Mouse (Mus musculus): ENCODE data around the gene Anks1. TPM values are rescaled to one million over a fixed set of nuclear protein-coding genes. Genes with fewer than 3 reads are reported as not detected.

Gene Anks1
- polyA plus RNA-seq, 1 experiment from 2014 or later: 55.8 TPM

- H3K36me3 ChIP-seq (ENCODE audit: control insufficient read depth, insufficient read depth, low read length): no peaks in the 10 kb centered on the region
- H3K9me3 ChIP-seq (ENCODE audit: control insufficient read depth, low read length): no peaks in the 10 kb centered on the region
- WGBS: 42% methylated on average over 11 of the region's 11 CpGs
- H3K4me3 ChIP-seq (ENCODE audit: low read depth, low read length): no peak overlapping the region
- H3K27me3 ChIP-seq (ENCODE audit: control insufficient read depth, insufficient read depth, low read length): no peaks in the 10 kb centered on the region
- H3K27ac ChIP-seq (ENCODE audit: low read depth, low read length): peak overlapping the region; percentile 62
- no peak overlapping the region for H3K4me2 ChIP-seq (ENCODE audit: low read depth, low read length)
- H3K4me1 ChIP-seq (ENCODE audit: control insufficient read depth, insufficient read depth, low read length): peaks cover 14% of the 10 kb centered on the region; the same call in 1 of the 2 replicates
- peak; percentile 74 for ATAC-seq (ENCODE audit: low read depth)
- H3K9ac ChIP-seq (replicated peaks; ENCODE audit: low read depth, low read length): no peak overlapping the region
These were observed 13.1 kb downstream of the Anks1 start for GRCm38 (mm10) chr17:27922174-27922712.

- Histone ChIP-seq H3K36me3 (ENCODE audit: control insufficient read depth, insufficient read depth, low read length) (no peaks in the 10 kb centered on the region), H3K4me1 (ENCODE audit: control insufficient read depth, insufficient read depth, low read length) (peaks cover 14% of the 10 kb centered on the region; the same call in 1 of the 2 replicates), H3K4me3 (ENCODE audit: low read depth, low read length) (no peak overlapping the region), H3K27ac (ENCODE audit: low read depth, low read length) (no peak overlapping the region), H3K9ac (replicated peaks; ENCODE audit: low read depth, low read length) (no peak overlapping the region), H3K27me3 (ENCODE audit: control insufficient read depth, insufficient read depth, low read length) (no peaks in the 10 kb centered on the region), H3K4me2 (ENCODE audit: low read depth, low read length) (no peak overlapping the region), H3K9me3 (ENCODE audit: control insufficient read depth, low read length) (no peaks in the 10 kb centered on the region)
- no peak for ATAC-seq (ENCODE audit: low read depth)
- 92% methylated on average over 4 of the region's 4 CpGs for WGBS
These were observed 15.9 kb downstream of the Anks1 start for GRCm38 (mm10) chr17:27925054-27925453.

- H3K4me3 ChIP-seq (ENCODE audit: low read depth, low read length): no peak overlapping the region
- no peaks in the 10 kb centered on the region for H3K36me3 ChIP-seq (ENCODE audit: control insufficient read depth, insufficient read depth, low read length)
- peaks cover 14% of the 10 kb centered on the region; the same call in 1 of the 2 replicates for H3K4me1 ChIP-seq (ENCODE audit: control insufficient read depth, insufficient read depth, low read length)
- 79% methylated on average over 7 of the region's 7 CpGs for WGBS
- H3K27me3 ChIP-seq (ENCODE audit: control insufficient read depth, insufficient read depth, low read length): no peaks in the 10 kb centered on the region
- no peak for ATAC-seq (ENCODE audit: low read depth)
- H3K9ac ChIP-seq (replicated peaks; ENCODE audit: low read depth, low read length): no peak overlapping the region
- no peak overlapping the region for H3K27ac ChIP-seq (ENCODE audit: low read depth, low read length)
- no peak overlapping the region for H3K4me2 ChIP-seq (ENCODE audit: low read depth, low read length)
- no peaks in the 10 kb centered on the region for H3K9me3 ChIP-seq (ENCODE audit: control insufficient read depth, low read length)
These were observed 16.4 kb downstream of the Anks1 start for GRCm38 (mm10) chr17:27925504-27925903.

- ATAC-seq (ENCODE audit: low read depth): no peak
- no peak overlapping the region for H3K4me3 ChIP-seq (ENCODE audit: low read depth, low read length)
- no peaks in the 10 kb centered on the region for H3K9me3 ChIP-seq (ENCODE audit: control insufficient read depth, low read length)
- no peaks in the 10 kb centered on the region for H3K27me3 ChIP-seq (ENCODE audit: control insufficient read depth, insufficient read depth, low read length)
- H3K36me3 ChIP-seq (ENCODE audit: control insufficient read depth, insufficient read depth, low read length): no peaks in the 10 kb centered on the region
- no peaks in the 10 kb centered on the region for H3K4me1 ChIP-seq (ENCODE audit: control insufficient read depth, insufficient read depth, low read length)
- no peak overlapping the region for H3K27ac ChIP-seq (ENCODE audit: low read depth, low read length)
- 92% methylated on average over 5 of the region's 5 CpGs for WGBS
- no peak overlapping the region for H3K9ac ChIP-seq (replicated peaks; ENCODE audit: low read depth, low read length)
- no peak overlapping the region for H3K4me2 ChIP-seq (ENCODE audit: low read depth, low read length)
These were observed 21.2 kb downstream of the Anks1 start for GRCm38 (mm10) chr17:27930291-27930690.

GRCm38 (mm10) chr17:27931826-27932225 lies 22.7 kb downstream of the Anks1 start:
- Histone ChIP-seq H3K27ac (ENCODE audit: low read depth, low read length) (no peak overlapping the region), H3K4me3 (ENCODE audit: low read depth, low read length) (no peak overlapping the region), H3K9me3 (ENCODE audit: control insufficient read depth, low read length) (no peaks in the 10 kb centered on the region), H3K4me2 (ENCODE audit: low read depth, low read length) (no peak overlapping the region), H3K36me3 (ENCODE audit: control insufficient read depth, insufficient read depth, low read length) (no peaks in the 10 kb centered on the region), H3K27me3 (ENCODE audit: control insufficient read depth, insufficient read depth, low read length) (no peaks in the 10 kb centered on the region), H3K9ac (replicated peaks; ENCODE audit: low read depth, low read length) (no peak overlapping the region), H3K4me1 (ENCODE audit: control insufficient read depth, insufficient read depth, low read length) (0 out of 2 replicates have a peak, but pooled peaks cover 2% of the 10 kb centered on the region)
- 85% methylated on average over 4 of the region's 4 CpGs for WGBS
- ATAC-seq (ENCODE audit: low read depth): no peak

GRCm38 (mm10) chr17:27934136-27934910 lies 25.2 kb downstream of the Anks1 start:
- Histone ChIP-seq H3K9me3 (ENCODE audit: control insufficient read depth, low read length) (no peaks in the 10 kb centered on the region), H3K9ac (replicated peaks; ENCODE audit: low read depth, low read length) (no peak overlapping the region), H3K27ac (ENCODE audit: low read depth, low read length) (no peak overlapping the region), H3K4me2 (ENCODE audit: low read depth, low read length) (no peak overlapping the region), H3K27me3 (ENCODE audit: control insufficient read depth, insufficient read depth, low read length) (no peaks in the 10 kb centered on the region), H3K36me3 (ENCODE audit: control insufficient read depth, insufficient read depth, low read length) (no peaks in the 10 kb centered on the region), H3K4me3 (ENCODE audit: low read depth, low read length) (no peak overlapping the region), H3K4me1 (ENCODE audit: control insufficient read depth, insufficient read depth, low read length) (0 out of 2 replicates have a peak, but pooled peaks cover 5% of the 10 kb centered on the region)
- ATAC-seq (ENCODE audit: low read depth): no peak
- WGBS: 93% methylated on average over 10 of the region's 10 CpGs

- Histone ChIP-seq H3K4me3 (ENCODE audit: low read depth, low read length) (no peak overlapping the region), H3K4me1 (ENCODE audit: control insufficient read depth, insufficient read depth, low read length) (0 out of 2 replicates have a peak, but pooled peaks cover 5% of the 10 kb centered on the region), H3K4me2 (ENCODE audit: low read depth, low read length) (no peak overlapping the region), H3K9ac (replicated peaks; ENCODE audit: low read depth, low read length) (no peak overlapping the region), H3K9me3 (ENCODE audit: control insufficient read depth, low read length) (no peaks in the 10 kb centered on the region), H3K36me3 (ENCODE audit: control insufficient read depth, insufficient read depth, low read length) (no peaks in the 10 kb centered on the region), H3K27me3 (ENCODE audit: control insufficient read depth, insufficient read depth, low read length) (no peaks in the 10 kb centered on the region), H3K27ac (ENCODE audit: low read depth, low read length) (no peak overlapping the region)
- 90% methylated on average over 3 of the region's 3 CpGs for WGBS
- no peak for ATAC-seq (ENCODE audit: low read depth)
These were observed 26.0 kb downstream of the Anks1 start for GRCm38 (mm10) chr17:27935091-27935490.

GRCm38 (mm10) chr17:27937054-27937615 lies 28.0 kb downstream of the Anks1 start:
- H3K9me3 ChIP-seq (ENCODE audit: control insufficient read depth, low read length): no peaks in the 10 kb centered on the region
- WGBS: 82% methylated on average over 4 of the region's 4 CpGs
- ATAC-seq (ENCODE audit: low read depth): no peak

More at GRCm38 (mm10) chr17:27937054-27937615, 28.0 kb downstream of the Anks1 start:
- H3K36me3 ChIP-seq (ENCODE audit: control insufficient read depth, insufficient read depth, low read length): no peaks in the 10 kb centered on the region
- H3K27me3 ChIP-seq (ENCODE audit: control insufficient read depth, insufficient read depth, low read length): no peaks in the 10 kb centered on the region
- no peak overlapping the region for H3K4me2 ChIP-seq (ENCODE audit: low read depth, low read length)
- no peak overlapping the region for H3K4me3 ChIP-seq (ENCODE audit: low read depth, low read length)
- 0 out of 2 replicates have a peak, but pooled peaks cover 5% of the 10 kb centered on the region for H3K4me1 ChIP-seq (ENCODE audit: control insufficient read depth, insufficient read depth, low read length)
- no peak overlapping the region for H3K9ac ChIP-seq (replicated peaks; ENCODE audit: low read depth, low read length)
- H3K27ac ChIP-seq (ENCODE audit: low read depth, low read length): no peak overlapping the region
